Mouse (Mus musculus) lung, postnatal 25 days (tissue): ENCODE results near the gene Kars.

Experiments used
- DNase-seq: peaks from one replicate; pipeline ENCODE4 v3.0.0; 2022; ENCODE audit warnings: low spot score

Kars gene

GRCm38 (mm10) chr8:111943544-111943943 lies 67.6 kb downstream of the Kars start:
- DNase-seq: no peak
